Mouse (Mus musculus) liver, adult (tissue): Measurements from ENCODE around the gene Ccdc148.

Experiments used
- GATA4 ChIP-seq: IDR thresholded peaks from 2 replicates; pipeline ENCODE4 v1.6.1; 2014; ENCODE audit warnings: mild to moderate bottlenecking, low read length; ENCODE audit not compliant: insufficient replicate concordance

Gene Ccdc148

DNA sequence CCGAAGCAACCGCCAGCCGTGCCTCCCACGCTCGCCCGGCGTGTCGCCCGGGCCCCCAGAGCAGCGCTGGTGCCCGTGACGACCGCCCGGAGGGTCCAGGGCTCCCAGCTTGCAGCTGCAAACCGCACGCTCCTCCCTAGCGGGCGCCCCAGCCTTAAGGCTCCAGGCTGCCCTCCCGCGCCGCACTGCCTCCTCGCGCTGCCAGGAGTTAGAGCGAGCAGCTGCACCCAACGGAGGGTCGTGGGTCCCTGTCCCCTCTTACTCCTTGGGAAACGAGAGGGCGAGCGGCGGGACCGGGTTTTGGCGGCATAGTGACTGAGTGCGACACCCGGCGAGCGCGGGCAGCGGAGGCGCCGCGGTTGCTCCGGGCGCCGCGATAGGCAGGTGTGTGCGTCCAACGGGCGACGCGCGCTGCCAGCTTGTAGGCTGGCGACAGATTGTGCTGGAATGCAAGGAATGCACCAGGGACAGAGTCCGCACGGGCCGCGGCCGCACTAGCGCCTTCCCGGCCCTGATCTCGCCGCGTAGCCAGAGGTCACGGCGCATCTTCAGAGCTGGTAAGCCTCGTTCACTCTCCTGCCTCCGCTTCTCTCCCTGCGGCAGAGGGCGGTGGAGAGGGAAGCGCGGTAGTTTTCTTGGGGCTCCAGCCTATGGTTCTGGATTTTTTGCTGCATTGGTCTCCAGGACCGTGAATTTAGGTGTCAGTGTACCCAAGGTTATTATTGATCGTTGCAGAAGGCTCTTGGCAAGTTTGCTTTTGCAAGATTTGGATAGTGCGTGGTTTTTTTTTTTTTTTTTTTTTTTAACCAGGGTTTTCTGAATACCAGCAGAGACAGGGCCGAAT is 1.2 kb upstream of the Ccdc148 start:
- peak; percentile 70; the same call in 1 of the 2 replicates for TF ChIP-seq GATA4

DNA sequence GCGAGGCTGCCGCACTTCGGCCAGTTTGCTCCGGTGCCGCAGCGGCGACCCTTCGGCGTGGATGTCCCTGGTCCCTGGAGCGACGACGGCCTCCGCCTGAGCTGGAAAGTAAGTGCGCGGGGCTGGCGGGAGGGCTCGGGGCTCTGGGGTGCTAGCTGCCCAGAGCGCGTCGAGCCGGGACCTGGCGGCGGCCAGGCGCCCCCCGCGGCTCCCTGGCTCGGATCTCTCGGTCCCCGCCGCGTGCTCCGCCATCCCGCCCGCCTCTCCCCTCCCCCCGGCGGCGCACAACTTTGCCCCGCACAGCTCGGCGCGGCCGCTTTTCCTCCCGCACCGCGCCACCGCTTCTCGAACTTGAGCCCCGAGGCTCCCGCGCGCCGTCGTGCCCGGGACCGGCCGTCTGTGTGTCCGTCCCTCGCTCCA is 548 bp upstream of the Ccdc148 start:
- TF ChIP-seq GATA4, result no peak

DNA sequence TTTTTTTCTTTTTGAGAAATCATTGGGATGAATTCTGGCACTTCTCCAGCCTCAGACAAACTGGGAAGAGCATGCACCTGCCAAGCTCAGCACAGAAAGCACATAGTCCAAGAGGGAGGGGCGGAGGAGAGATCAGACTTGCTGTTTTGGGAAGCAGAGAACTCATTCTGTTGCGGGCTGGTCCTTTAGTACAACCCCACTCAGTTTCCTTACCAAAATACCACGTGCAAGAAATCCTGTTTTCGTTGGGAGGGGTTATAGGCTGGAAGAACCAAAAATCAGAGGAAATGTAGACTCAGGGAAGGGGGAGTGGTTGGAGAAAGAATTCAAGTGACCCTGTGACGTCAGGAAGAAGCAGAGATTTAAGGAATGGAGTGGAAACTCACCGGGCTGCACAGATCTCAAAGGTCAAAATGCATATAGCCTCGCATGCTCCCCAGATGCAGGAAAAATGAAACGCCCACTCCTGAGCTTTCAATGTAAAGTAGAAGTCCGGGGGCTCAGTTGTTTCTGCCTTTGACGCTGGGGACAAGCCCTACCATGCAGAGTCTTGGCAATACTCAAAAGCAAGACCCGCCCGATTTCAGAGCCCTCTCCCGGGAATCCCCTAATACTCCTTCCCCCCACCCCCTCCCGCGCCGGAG is 400 bp downstream of the Ccdc148 start:
- no peak for TF ChIP-seq GATA4

DNA sequence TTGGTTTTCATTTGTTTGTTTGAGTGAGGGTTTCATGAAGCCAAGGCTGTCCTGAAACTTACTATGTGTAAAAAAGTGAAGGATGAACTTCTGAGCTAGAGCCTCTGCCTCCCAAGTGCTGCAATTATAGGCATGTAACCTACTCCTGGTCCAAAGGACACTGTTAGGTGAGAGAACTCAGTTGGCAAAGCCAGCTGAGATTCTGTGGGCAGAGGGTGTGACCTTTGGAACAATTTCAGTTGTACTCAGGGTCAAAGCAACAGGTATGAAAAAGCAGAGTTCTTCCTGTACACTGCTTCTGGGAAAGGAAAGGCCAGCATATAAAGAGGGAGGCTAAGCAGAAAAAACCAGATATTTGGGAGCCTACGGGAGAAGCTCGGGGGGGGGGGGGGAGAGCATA is 2.4 kb downstream of the Ccdc148 start:
- TF ChIP-seq GATA4, result no peak

DNA sequence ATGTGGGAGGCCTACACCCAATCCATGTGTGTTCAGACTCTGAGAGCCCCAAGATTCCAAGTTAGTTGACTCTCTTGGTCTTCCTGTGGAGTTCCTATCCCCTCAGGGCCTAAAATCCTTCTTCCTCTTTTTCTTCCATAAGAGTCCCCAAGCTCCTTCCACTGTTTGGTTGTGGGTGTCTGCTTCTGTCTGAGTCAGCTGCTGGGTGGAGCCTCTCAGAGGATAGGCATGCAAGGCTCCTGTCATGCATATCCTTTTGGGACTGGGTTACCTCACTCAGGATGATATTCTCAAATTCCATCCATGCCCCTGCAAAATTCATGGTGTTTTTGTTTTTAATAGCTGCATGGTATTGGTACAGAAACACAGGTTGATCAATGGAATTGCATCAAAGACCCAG is 5.1 kb downstream of the Ccdc148 start:
- TF ChIP-seq GATA4, result no peak

DNA sequence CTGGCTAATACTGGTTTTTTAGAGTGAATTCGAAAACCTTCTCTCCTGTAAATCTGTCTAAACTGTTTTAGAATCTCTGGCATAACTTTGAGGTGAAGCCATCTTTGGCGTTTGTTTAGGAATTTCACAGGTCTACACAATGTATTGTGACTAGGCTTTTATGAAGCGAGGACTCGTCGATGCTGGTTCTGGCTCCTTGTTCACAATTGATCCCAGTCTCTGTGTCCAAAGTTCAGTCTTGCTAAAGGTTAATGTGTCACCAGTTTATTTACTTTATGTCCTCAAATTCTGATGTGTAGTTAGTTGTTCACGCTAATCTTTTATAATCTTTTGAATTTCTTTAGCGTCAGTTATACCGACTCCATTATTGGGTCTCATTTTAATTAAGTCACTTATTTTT is 29.4 kb downstream of the Ccdc148 start:
- no peak for TF ChIP-seq GATA4

DNA sequence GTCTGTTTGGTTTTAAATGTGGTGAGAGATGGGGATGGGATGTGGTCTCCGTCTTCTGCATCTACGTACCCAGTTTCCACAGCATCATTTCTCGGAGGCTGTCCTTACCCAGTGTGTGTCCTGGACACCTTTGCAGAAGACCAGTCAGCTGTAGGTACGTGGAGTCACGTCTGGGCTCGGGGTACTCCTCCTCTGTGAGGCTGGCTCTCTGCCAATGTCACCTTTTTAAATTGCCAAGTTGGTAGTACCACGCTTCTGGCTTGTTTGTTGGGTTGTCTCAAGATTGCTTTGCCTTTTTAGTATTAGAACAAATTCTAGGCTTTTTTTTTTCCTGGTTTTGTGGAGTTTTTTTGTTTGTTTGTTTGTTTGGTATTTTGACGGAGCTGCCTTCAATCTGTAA is 30.7 kb downstream of the Ccdc148 start:
- TF ChIP-seq GATA4, result no peak

DNA sequence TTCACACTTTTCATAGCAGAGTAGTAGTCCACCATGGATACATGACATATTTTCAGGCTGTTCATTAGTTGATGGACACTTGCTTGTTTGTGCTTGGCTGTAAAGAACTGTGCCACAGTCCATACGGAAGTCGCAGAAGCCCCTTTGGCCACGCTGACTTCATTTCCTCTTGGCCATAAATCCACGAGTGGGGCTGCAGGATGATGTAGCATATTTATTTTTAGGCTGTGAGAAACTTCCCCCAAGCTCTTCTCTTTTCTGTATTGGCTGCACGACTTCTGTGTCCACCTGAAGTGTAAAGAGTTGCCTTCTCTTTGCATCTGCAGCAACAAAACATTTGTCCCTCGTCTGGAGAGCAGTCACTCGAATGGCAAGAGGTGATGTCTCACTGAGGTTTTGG is 31.5 kb downstream of the Ccdc148 start:
- no peak for TF ChIP-seq GATA4

DNA sequence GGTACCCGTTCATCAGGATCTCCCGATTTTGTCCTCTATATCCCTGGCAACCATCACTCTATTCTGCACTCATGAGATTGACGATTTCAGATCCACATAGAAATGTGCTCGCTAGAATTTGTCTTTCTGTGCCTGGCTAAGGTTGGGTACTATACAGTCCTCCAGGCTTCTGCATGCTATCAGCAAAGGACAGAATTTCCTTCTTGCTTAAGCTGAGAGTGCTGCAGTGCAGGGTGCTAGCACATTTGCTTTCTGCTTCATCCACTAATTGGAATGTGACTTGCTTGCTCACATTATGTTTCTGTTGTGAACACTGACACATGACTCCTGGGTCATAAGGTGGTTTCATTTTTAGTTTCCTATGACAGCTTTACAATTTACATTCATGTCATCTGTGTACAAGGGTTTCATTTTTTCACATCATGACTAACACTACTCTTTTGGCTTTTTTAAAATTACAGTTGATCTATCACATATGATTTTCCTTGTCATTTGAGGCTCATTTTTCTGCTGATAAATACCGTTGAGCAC is 104.8 kb downstream of the Ccdc148 start:
- TF ChIP-seq GATA4, result no peak

DNA sequence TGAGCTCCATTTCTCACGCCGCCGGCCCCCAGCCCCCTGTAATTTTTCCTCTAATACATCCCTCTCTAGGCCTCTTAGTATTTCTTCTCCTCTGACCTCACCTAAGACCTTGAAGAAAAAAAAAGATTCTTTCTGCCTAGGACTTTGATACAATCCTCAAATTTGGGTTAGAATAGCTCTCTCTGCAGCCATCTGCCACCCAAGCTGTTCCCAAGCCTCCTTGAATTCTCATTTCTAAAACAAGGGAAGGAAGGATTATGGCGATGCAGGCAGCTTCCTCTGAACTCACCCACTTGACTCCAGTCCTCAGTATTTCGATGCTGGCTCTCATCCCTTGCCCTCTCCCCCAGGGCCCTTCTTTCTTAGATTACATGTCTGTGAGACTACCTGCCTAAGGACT is 106.1 kb downstream of the Ccdc148 start:
- TF ChIP-seq GATA4, result no peak

DNA sequence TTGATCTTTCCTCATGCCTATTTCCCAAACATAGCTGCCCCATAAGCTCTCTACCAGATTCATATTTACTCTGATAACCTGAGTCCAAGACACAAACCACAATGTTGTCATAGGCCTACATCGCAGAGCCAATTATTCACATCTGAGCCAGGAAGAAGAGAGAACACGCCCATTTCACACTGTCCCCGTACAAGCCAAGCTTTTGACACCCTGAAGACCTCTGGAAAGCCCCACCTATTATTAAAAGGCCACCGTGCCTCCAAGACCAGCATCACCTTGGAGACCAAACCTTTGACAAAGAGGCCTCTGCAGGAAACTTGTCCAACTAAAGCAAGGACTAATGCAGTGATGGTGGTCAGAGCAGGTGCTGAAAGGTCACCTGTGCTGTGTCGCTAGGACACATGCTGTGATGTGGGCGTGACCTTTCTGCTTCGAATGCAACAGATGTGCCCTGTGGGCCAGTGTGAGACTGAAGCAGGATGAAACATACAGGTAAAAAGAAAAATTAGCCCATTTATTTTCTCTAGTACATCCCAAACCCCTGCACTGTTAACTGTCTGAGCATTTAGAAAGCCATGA is 106.9 kb downstream of the Ccdc148 start:
- no peak for TF ChIP-seq GATA4

DNA sequence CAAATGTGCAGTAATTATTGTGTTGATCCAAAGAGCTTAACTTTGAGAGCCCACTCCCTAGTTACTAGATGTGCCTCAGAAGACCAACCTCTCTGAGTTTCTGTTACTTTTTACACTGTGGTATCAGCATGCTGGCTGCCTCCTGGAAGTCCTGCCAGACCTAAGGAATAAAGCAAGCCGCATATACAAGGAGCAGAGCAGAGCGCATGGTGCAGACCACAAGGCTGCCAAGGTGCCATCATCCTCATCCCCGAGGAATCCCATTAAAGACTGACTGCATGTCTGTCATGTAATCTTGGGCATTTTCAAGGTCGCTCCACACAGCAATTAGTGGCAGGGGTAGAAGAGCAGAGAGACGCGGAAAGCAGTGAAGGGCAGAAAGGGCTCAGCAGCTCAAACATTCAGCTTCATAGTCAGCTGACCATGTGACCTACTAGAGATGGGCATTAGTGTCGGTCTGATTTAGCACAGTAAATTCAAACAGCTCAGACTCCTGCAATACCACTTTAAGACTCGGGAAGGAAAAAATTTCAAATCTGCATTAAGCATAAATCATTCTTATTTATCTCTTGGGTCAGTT is 110.1 kb downstream of the Ccdc148 start:
- TF ChIP-seq GATA4, result no peak

DNA sequence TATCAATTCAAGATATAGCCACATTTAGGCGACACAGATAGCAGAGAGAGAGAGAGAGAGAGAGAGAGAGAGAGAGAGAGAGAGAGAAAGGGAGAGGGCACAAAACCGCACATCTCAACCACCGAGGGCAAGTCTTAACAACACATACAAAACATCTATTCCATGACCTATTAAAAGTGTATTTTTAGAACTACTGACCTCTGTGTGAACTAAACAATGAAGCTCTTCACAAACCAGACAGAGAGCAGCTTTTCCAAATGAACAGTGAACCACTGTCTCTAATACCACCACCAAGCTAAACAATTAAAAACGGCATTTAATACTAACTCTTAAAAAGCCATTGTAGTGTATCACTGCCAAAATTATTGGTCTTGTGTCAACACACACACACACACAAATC is 110.8 kb downstream of the Ccdc148 start:
- TF ChIP-seq GATA4, result no peak

DNA sequence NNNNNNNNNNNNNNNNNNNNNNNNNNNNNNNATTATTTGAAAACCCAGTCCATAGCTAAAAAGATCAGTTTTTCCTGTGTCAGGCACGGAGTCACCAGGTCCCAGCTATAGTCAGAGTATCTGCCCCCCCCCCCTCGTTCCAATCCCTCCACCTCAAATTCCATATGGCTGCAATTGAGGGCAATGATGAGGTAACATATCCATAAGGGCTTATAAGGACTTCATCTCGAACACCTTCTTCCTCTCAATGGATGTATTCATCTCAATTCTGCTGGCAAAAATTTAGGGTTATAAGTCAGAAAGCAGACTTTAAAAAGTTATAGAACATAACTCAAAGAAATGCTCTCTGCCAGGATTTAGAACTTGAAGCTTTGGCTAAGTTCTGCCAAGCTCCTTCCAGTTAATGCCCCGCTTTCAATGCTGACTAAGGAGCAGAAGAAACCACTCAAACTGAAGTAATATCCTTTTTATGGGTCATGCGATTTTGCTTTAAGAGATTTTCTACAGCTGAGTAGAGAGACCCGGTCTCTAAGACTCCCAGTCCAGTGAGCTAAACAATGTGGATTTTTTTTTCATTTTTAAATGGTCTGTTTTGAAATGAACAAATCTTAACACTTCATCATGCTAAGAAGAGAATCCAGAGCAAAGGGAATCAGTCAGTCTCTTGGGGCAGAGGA is 111.6 kb downstream of the Ccdc148 start:
- no peak for TF ChIP-seq GATA4
